Mouse (Mus musculus) heart, postnatal 4 days (tissue): ENCODE measurements around the gene Klra6. TPM values are rescaled to one million over a fixed set of nuclear protein-coding genes. Genes with fewer than 3 reads are reported as not detected.
"Not testable (repeated sequence)": the region's sequence is repeated elsewhere in the genome, so short reads cannot be mapped to it uniquely, and the experiment has no call there.

ENCODE experiments used
- DNase-seq: peaks from one replicate; pipeline ENCODE4 v3.0.0; 2021
- total RNA-seq, 2 experiments: library from RNA; stranded (reverse); gene quantifications; 2 replicates each; pipeline ENCODE4 v1.2.3; 2021

Gene Klra6
- not detected for total RNA-seq

DNA sequence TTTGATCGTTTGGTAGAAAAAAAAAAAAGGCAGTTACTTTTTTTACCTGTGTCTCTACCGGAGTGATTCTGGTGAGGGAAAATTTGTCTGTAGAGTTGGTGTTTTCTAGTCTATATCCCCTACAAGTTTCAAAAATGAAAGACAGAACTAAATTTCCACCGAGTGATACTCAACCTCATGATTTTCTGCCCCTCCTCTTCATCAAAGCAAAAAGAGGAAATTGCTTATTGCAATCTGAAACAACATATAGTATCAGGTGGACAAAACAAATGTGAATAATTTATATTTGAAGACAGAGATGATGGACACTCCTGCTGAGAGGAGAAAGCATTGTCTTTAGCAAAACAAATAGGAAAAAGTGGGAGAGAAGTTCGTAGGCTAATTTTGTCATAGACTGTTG is at the start of gene Klra6:
Gene Klra6 (minus strand): TSS at position 101 of the 400 bp plus-strand sequence.
- DNase-seq: no peak

- not testable (repeated sequence) for DNase-seq
These were observed 40.4 kb upstream of the Klra6 start, which contains the start of gene Klra4 for GRCm38 (mm10) chr6:130067171-130067570. Klra4 (minus strand) TSS chr6:130067271.

- no peak for DNase-seq
These were observed 38.4 kb upstream of the Klra6 start for GRCm38 (mm10) chr6:130065196-130065595.

DNA sequence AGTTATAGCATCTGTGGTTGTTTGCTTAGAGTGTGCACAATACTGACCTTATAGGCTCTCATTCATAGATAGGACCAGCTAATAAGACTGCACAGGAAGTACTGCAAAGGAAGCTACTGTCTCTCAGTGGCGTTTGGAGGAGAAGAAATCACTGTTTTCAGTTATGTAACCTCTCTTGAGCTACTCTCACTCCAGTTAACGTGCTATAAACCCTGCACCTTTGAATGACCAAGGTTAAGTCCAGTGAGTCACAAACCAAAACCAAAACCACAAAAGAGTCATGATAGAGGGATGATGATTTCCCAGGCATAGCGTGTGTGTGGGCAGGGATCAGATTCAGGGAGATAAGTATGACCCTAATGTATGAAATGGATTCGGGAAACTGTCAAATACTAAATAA is 8.4 kb upstream of the Klra6 start:
- DNase-seq: not testable (repeated sequence)

- DNase-seq: not testable (repeated sequence)
These were observed 4.8 kb upstream of the Klra6 start for GRCm38 (mm10) chr6:130031493-130032089.

Other genes with a start within 250 kb of the Klra6 start
- not detected for gene Gm156, start 242.7 kb downstream of the Klra6 start, total RNA-seq
- gene Gm17631, start 164.3 kb downstream of the Klra6 start, total RNA-seq: not detected
- not detected for gene Klra17, start 150.3 kb downstream of the Klra6 start, total RNA-seq
- gene Klra5, start 109.3 kb downstream of the Klra6 start, total RNA-seq: not detected
- not detected for gene Klra4, start 40.3 kb upstream of the Klra6 start, total RNA-seq
- gene Klra8, start 102.9 kb upstream of the Klra6 start, total RNA-seq: not detected
- gene Klra9, start 166.2 kb upstream of the Klra6 start, total RNA-seq: not detected
- gene Klra7, start 206.4 kb upstream of the Klra6 start, total RNA-seq: not detected